Mouse (Mus musculus) spleen, postnatal 14 days (tissue): ENCODE measurements at regions not wholly inside any gene's neighbourhood (a gene's known extent, or its start where the extent isn't known, plus 50 kb on each side); places are given as distances from the start of the nearest gene placed in this dataset.

Source experiments
- DNase-seq, 2 experiments: peaks; one replicate each; pipeline ENCODE4 v3.0.0; 2021 to 2022; ENCODE audit warnings: low spot score in 2 of 2

- no peak for DNase-seq
Observed at GRCm38 (mm10) chr16:95196141-95196540, 61.2 kb upstream of the Kcnj15 start.

- peak; percentile 25 to 55 for DNase-seq
Observed at GRCm38 (mm10) chr16:95196622-95197021, 60.7 kb upstream of the Kcnj15 start.

GRCm38 (mm10) chr16:95198795-95199563 is 58.4 kb upstream of the Kcnj15 start:
- no peak for DNase-seq

GRCm38 (mm10) chr16:95202126-95202883 is 55.1 kb upstream of the Kcnj15 start:
- DNase-seq = no peak

- no peak for DNase-seq
Observed at GRCm38 (mm10) chr16:95203026-95203425, 54.3 kb upstream of the Kcnj15 start.

- no peak for DNase-seq
Observed at GRCm38 (mm10) chr16:95203790-95204189, 53.6 kb upstream of the Kcnj15 start.

GRCm38 (mm10) chr16:95204507-95204906 is 52.9 kb upstream of the Kcnj15 start:
- no peak for DNase-seq

GRCm38 (mm10) chr16:95206445-95206844 is 50.9 kb upstream of the Kcnj15 start:
- no peak for DNase-seq

GRCm38 (mm10) chr16:95207547-95207946 is 49.8 kb upstream of the Kcnj15 start:
- no peak for DNase-seq
